Mouse (Mus musculus): ENCODE measurements around the gene Usp53. TPM values are rescaled to one million over a fixed set of nuclear protein-coding genes. Genes with fewer than 3 reads are reported as not detected.

Usp53 gene
- polyA plus RNA-seq, 1 experiment from 2014 or later: 3.3 TPM

DNA sequence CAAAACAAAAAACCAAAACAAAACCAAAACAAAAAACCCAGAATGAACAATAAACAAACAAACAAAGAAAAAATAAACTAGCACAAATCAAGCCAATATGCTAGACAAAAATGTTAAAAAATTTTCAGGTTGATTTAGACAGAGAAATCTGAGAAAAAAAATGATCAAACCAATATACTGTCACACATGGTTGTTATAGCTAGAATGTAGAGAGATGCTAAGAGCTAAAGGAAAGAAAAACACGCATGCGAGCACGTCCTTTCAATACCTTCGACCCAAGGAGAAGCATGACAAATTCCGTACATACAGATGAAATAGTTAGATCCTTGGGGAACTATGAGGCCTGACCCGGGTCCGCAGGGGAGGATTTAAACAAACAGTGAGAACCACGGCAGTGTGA lies 65.0 kb downstream of the Usp53 start, which contains the start of gene Gm10959:
Gm10959 (minus strand) TSS at position 101 of the 400 bp plus-strand sequence.
- H3K36me3 ChIP-seq (replicated peaks; ENCODE audit: insufficient read depth, low read length): no peaks in the 10 kb centered on the region
- no peaks in the 10 kb centered on the region for H3K9me3 ChIP-seq (ENCODE audit: low read length)
- H3K27ac ChIP-seq (ENCODE audit: low read depth): no peak within 1 kb of the TSS
- no peak within 1 kb of the TSS for H3K4me3 ChIP-seq (ENCODE audit: low read depth, low read length)
- no peaks in the 10 kb centered on the region for H3K27me3 ChIP-seq (ENCODE audit: insufficient read depth, low read length)
- WGBS (ENCODE audit: insufficient replicate concordance): 83% methylated on average over 8 of the region's 8 CpGs
- no peak for ATAC-seq
- peaks cover 6% of the 10 kb centered on the region for H3K4me1 ChIP-seq (ENCODE audit: insufficient read depth)
- no peak for DNase-seq
- TF ChIP-seq CTCF (IDR thresholded peaks at IDR 0.05; ENCODE audit: low read depth) (no peak), EP300 (IDR thresholded peaks at IDR 0.05; ENCODE audit: low read depth) (no peak)
- no peak within 1 kb of the TSS for H3K9ac ChIP-seq (replicated peaks)
- no peak within 1 kb of the TSS for H3K4me2 ChIP-seq (ENCODE audit: low read depth, low read length)

DNA sequence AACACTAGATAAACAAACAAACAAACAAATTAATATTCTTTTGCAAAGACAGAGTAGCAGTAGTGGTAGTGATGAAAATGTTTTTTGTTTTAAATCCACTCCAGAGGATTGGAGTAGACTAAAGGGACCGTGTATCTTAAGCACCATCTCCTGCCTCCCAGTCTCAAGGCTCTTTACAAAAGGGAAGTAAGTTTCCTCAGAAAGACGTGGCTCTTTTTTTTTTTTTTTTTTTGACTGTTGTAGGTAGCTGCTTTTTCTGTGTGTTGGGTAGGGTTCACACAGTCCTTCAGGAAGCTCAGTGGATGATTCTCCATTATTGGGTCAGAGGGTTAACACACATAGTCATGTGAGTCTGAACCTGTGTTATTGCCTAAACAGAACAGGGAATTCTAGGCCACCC lies 65.6 kb downstream of the Usp53 start:
- Histone ChIP-seq H3K4me2 (ENCODE audit: low read depth, low read length) (no peak overlapping the region), H3K36me3 (replicated peaks; ENCODE audit: insufficient read depth, low read length) (no peaks in the 10 kb centered on the region), H3K27me3 (ENCODE audit: insufficient read depth, low read length) (no peaks in the 10 kb centered on the region), H3K9ac (replicated peaks) (no peak overlapping the region), H3K4me1 (ENCODE audit: insufficient read depth) (peaks cover 6% of the 10 kb centered on the region), H3K27ac (ENCODE audit: low read depth) (no peak overlapping the region), H3K4me3 (ENCODE audit: low read depth, low read length) (no peak overlapping the region), H3K9me3 (ENCODE audit: low read length) (no peaks in the 10 kb centered on the region)
- 25% methylated on average over 2 of the region's 2 CpGs for WGBS (ENCODE audit: insufficient replicate concordance)
- TF ChIP-seq EP300 (IDR thresholded peaks at IDR 0.05; ENCODE audit: low read depth) (no peak), CTCF (IDR thresholded peaks at IDR 0.05; ENCODE audit: low read depth) (no peak)
- ATAC-seq (no peak), DNase-seq (no peak)

DNA sequence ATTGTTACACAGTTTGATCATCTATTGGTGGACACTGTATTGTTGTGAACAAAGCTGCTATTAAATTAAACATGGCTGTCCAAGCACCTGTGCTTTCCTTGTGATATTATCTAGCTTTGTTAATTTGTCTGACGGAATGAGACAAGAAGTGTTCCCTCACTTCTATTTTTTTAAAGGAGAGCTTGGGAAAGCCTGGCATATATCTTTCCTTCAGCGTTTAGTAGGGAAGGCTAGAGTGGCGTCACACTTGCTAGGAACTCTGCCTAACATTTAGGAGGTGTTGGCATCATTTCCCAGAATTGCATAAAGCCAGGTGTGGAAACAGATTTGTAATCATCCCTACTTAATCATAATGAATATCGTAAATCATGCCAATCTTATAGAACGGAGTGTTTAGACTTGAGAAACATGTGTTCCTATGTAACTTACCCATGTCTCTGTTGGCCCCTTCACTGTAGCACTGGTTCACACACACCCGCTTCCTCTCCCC lies 68.1 kb downstream of the Usp53 start:
- no peaks in the 10 kb centered on the region for H3K36me3 ChIP-seq (replicated peaks; ENCODE audit: insufficient read depth, low read length)
- no peaks in the 10 kb centered on the region for H3K9me3 ChIP-seq (ENCODE audit: low read length)
- H3K4me2 ChIP-seq (ENCODE audit: low read depth, low read length): no peak overlapping the region
- H3K9ac ChIP-seq (replicated peaks): no peak overlapping the region
- 77% methylated on average over 6 of the region's 6 CpGs for WGBS (ENCODE audit: insufficient replicate concordance)
- H3K4me3 ChIP-seq (ENCODE audit: low read depth, low read length): no peak overlapping the region
- H3K27ac ChIP-seq (ENCODE audit: low read depth): no peak overlapping the region
- H3K27me3 ChIP-seq (ENCODE audit: insufficient read depth, low read length): no peaks in the 10 kb centered on the region
- DNase-seq: no peak
- ATAC-seq: no peak
- H3K4me1 ChIP-seq (ENCODE audit: insufficient read depth): no peaks in the 10 kb centered on the region
- TF ChIP-seq CTCF (IDR thresholded peaks at IDR 0.05; ENCODE audit: low read depth) (no peak), EP300 (IDR thresholded peaks at IDR 0.05; ENCODE audit: low read depth) (no peak)

DNA sequence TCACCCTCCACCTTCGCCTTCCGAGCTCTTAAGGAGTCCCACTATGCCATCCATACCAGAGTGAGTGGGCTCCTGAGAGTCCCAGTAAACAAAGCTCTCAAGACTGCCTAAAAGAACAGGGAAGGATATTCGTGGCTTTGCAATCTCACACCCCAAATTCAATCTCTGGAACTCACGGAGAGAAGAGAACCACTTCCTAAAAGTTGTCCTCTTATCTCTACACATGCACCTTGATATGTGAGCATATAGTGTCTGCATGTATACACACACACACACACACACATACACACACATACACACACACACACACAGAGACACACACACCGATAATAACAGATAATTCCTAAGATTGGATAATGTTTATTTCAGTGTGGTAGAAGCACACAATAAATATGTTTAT lies 68.8 kb downstream of the Usp53 start:
- no peaks in the 10 kb centered on the region for H3K9me3 ChIP-seq (ENCODE audit: low read length)
- H3K4me1 ChIP-seq (ENCODE audit: insufficient read depth): no peaks in the 10 kb centered on the region
- 55% methylated on average over 5 of the region's 5 CpGs for WGBS (ENCODE audit: insufficient replicate concordance)
- DNase-seq (no peak), ATAC-seq (no peak)
- no peaks in the 10 kb centered on the region for H3K36me3 ChIP-seq (replicated peaks; ENCODE audit: insufficient read depth, low read length)
- H3K27ac ChIP-seq (ENCODE audit: low read depth): no peak overlapping the region
- TF ChIP-seq EP300 (IDR thresholded peaks at IDR 0.05; ENCODE audit: low read depth): no peak
- no peak for TF ChIP-seq CTCF (IDR thresholded peaks at IDR 0.05; ENCODE audit: low read depth)
- H3K27me3 ChIP-seq (ENCODE audit: insufficient read depth, low read length): no peaks in the 10 kb centered on the region
- H3K4me3 ChIP-seq (ENCODE audit: low read depth, low read length): no peak overlapping the region
- no peak overlapping the region for H3K9ac ChIP-seq (replicated peaks)
- no peak overlapping the region for H3K4me2 ChIP-seq (ENCODE audit: low read depth, low read length)

DNA sequence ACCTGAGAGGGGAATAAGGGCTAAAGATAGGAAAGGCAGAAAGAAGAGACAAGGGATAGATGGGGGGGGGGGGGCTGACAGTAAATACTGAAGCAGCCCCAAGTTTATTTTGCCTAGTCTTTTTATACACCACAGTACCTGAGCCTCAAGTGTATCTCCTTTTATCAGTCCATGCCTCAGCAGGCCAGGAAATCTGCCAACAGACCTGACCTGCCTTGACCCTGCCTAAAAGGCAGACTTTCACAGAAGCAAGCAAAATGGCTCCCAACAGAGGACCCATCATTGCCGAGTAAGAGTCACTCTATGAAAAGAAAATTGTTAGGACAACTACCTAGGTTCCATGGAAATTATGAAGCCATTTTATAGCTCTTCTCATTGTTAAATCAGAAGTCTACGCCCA lies 76.5 kb downstream of the Usp53 start:
- no peak overlapping the region for H3K4me2 ChIP-seq (ENCODE audit: low read depth, low read length)
- ATAC-seq (no peak), DNase-seq (no peak)
- 80% methylated on average over 2 of the region's 2 CpGs for WGBS (ENCODE audit: insufficient replicate concordance)
- H3K9ac ChIP-seq (replicated peaks): no peak overlapping the region
- no peaks in the 10 kb centered on the region for H3K4me1 ChIP-seq (ENCODE audit: insufficient read depth)
- no peak for TF ChIP-seq CTCF (IDR thresholded peaks at IDR 0.05; ENCODE audit: low read depth)
- TF ChIP-seq EP300 (IDR thresholded peaks at IDR 0.05; ENCODE audit: low read depth): no peak
- no peaks in the 10 kb centered on the region for H3K36me3 ChIP-seq (replicated peaks; ENCODE audit: insufficient read depth, low read length)
- no peak overlapping the region for H3K4me3 ChIP-seq (ENCODE audit: low read depth, low read length)
- no peaks in the 10 kb centered on the region for H3K27me3 ChIP-seq (ENCODE audit: insufficient read depth, low read length)
- H3K9me3 ChIP-seq (ENCODE audit: low read length): no peaks in the 10 kb centered on the region
- H3K27ac ChIP-seq (ENCODE audit: low read depth): no peak overlapping the region

DNA sequence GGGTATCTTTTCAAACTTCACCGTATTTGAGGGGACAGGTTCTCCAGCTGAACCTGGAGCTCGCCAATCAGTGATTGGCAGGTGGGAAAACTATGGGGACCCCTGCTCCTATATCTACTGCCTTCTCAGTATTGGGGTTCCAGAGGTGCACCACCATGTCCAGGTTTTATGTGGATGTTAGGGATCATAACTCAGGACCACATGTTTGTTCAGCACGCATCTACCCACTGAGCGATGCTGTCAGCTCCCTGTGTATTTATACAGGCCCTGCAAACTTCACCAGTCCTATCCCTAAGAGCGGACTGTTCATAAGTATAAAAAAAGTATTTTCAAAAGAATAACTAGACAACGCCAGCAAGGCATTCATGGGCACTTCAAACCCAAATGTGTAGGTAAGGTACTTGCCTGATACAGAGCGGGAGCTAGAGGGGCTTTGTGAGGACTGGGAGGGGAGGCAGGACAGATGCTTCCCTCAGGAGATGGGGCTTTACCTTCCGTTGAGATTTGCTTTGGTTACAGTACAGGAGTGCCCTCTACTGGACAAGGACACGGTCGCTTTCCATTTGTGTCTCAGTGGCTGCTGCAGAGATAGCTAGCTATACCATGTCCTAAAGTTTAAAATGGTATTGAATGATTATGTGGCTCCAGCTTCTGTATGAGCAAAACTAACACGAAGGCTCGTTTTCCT lies 80.4 kb downstream of the Usp53 start:
- 38% methylated on average over 12 of the region's 12 CpGs for WGBS (ENCODE audit: insufficient replicate concordance)
- ATAC-seq: peak; percentile 35; the same call in 1 of the 2 replicates
- peak; percentile 57 for DNase-seq

More for the DNA sequence above, 80.4 kb downstream of the Usp53 start:
- TF ChIP-seq EP300 (IDR thresholded peaks at IDR 0.05; ENCODE audit: low read depth): no peak
- peak; percentile 85 for TF ChIP-seq CTCF (IDR thresholded peaks at IDR 0.05; ENCODE audit: low read depth)
- no peak overlapping the region for H3K4me3 ChIP-seq (ENCODE audit: low read depth, low read length)
- H3K9me3 ChIP-seq (ENCODE audit: low read length): no peaks in the 10 kb centered on the region
- no peaks in the 10 kb centered on the region for H3K4me1 ChIP-seq (ENCODE audit: insufficient read depth)
- no peaks in the 10 kb centered on the region for H3K36me3 ChIP-seq (replicated peaks; ENCODE audit: insufficient read depth, low read length)
- H3K27me3 ChIP-seq (ENCODE audit: insufficient read depth, low read length): no peaks in the 10 kb centered on the region
- no peak overlapping the region for H3K4me2 ChIP-seq (ENCODE audit: low read depth, low read length)
- H3K9ac ChIP-seq (replicated peaks): no peak overlapping the region
- H3K27ac ChIP-seq (ENCODE audit: low read depth): no peak overlapping the region
